Mouse (Mus musculus): ENCODE results near the gene Cypt12.

The Cypt12 gene

DNA sequence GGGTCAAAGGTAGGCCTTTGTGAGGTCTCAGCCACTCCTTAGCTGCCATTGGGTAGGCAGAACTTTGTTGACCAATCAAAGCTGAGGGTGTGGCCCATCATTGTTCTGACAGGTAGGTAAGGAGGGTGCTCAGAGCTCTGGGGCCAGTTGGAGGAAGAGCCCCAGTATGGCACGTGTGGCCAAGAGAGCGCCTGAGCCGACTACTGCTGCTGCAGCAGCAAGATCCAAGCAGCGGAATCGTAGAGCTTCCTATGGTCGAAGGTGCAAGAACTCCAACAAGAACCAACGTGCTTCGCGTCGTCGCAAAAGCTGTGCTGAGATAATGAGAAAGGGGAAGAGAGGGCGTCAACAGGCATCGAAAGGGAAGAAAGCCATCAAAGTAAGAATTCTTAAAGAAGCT is at the start of gene Cypt12:
TSS of gene Cypt12 (plus strand) at position 112 of the 400 bp plus-strand sequence.
- DNase-seq, result no peak

DNA sequence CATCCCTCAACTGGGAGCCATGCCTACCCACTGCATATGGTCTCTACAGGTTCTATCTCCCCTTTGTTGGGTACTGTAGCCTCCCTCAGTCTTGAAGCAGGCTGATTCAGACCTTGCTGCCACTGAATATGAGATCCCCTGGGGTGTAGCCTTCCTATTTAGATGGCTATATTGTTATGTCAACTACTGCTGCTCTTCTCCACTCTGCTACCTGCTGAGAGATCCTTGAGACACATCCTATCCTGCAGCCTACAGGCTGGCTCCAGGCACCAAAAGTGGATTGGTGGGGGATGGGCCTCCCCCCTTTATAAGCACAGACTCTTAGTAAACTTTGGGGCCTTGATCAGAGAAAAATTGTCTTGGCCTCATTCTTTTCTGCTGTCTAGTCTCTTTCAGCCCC is 34.4 kb upstream of the Cypt12 start:
- DNase-seq, result no peak

DNA sequence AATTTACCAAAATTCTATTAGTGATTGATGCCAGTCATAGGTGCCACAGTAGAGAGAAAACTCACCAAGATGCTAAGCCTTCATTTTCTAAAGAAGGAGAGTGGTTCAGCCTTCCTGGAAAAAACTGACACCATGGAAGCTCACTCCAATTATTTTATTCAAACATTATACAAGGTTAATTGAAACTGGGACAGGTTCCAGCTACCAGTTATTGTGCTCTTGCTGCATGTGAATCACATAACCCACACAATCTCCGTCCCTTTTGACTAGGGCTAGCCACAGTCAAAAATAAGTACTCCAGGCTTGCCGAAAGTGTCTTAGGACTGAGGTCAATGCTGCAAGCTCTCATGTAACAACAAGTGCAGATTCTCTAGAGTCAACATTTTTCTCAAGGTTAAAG is 8.0 kb upstream of the Cypt12 start:
- DNase-seq, result no peak
